Mouse (Mus musculus): ENCODE measurements at regions not wholly inside any gene's neighbourhood (a gene's known extent, or its start where the extent isn't known, plus 50 kb on each side); places are given as distances from the start of the nearest gene placed in this dataset.

DNA sequence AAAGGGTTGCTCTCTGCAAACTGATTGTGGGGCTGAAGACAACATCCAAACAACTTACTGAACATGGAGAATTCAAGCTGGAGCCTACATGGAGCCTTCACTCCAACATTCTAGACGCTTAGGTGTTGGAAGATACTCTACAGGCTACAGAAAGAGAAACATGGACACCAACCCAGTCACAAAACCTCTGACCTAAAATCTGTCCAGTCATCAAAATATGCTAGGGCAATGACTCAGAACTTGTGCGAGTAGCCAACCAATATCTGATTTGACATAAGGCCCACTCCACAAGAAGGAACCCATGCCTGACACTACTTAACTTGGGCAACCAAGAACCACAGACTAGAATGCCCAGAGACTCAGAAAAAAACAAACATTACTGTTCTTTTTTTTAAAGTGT, 90.2 kb upstream of the Prep start:
- 90% methylated on average over 2 of the region's 2 CpGs for WGBS
- ATAC-seq (replicated peaks; ENCODE audit: low FRiP score), result no peak

DNA sequence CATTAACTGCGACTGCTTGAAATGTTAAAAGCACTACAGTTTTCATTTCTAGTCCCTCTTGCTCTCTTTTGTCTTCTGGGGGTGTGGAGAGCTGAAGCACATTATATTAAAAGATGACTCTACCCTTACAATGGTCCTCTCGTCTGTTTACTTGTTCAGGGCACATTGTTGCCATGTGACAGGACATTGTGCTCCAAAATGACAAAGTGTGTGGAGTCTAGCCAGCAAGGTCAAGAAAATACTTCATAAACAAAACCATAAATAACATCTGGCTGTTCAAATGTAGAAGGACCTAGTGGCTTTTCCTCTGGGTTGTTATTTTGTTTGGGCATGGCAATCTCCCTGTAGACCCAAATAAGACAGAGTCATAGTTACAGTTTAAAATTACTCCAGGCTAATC, 95.1 kb upstream of the Prep start:
- Histone ChIP-seq H3K27me3 (replicated peaks; ENCODE audit: control insufficient read depth, insufficient read depth, low read length) (no peaks in the 10 kb centered on the region), H3K9me3 (ENCODE audit: control insufficient read depth, low read length) (no peaks in the 10 kb centered on the region), H3K9ac (ENCODE audit: low read depth, low read length) (no peak overlapping the region), H3K4me3 (ENCODE audit: low read depth, low read length) (no peak overlapping the region), H3K4me2 (no peak overlapping the region), H3K4me1 (replicated peaks; ENCODE audit: control insufficient read depth, insufficient read depth, low read length) (no peaks in the 10 kb centered on the region), H3K36me3 (ENCODE audit: control insufficient read depth, insufficient read depth, low read length) (no peaks in the 10 kb centered on the region), H3K27ac (ENCODE audit: low read depth, low read length) (no peak overlapping the region)
- ATAC-seq (replicated peaks; ENCODE audit: low FRiP score), result no peak
- WGBS, result 63% methylated on average over 2 of the region's 2 CpGs
- DNase-seq (ENCODE audit: low spot score), result no peak

More for the DNA sequence above, 90.2 kb upstream of the Prep start:
- Histone ChIP-seq H3K27me3 (replicated peaks; ENCODE audit: control insufficient read depth, insufficient read depth, low read length) (no peaks in the 10 kb centered on the region), H3K9ac (ENCODE audit: low read depth, low read length) (no peak overlapping the region), H3K4me3 (ENCODE audit: low read depth, low read length) (no peak overlapping the region), H3K4me1 (replicated peaks; ENCODE audit: control insufficient read depth, insufficient read depth, low read length) (no peaks in the 10 kb centered on the region), H3K36me3 (ENCODE audit: control insufficient read depth, insufficient read depth, low read length) (no peaks in the 10 kb centered on the region), H3K9me3 (ENCODE audit: control insufficient read depth, low read length) (no peaks in the 10 kb centered on the region), H3K4me2 (no peak overlapping the region), H3K27ac (ENCODE audit: low read depth, low read length) (no peak overlapping the region)
- DNase-seq (ENCODE audit: low spot score), result no peak

DNA sequence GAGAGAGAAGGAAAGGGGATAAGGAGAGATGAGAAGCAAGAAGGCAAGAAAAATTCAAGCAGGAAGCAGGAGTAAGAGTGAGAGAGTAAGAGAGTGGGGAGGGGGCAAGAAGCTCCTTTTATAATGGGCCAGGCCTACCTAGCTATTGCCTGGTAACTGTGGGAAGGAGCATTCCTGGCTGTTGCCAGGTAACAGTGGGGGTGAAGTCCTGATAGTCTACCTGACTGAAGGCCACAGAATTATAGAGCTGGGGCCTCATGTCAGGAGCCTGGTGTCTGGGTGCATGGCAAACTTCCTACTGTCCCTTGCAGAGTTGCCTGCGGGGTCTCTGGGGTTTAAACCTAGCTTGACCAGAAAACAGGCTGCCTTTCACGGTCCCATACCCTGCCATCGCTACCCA, 107.0 kb upstream of the Prep start:
- DNase-seq (ENCODE audit: low spot score) (no peak), ATAC-seq (replicated peaks; ENCODE audit: low FRiP score) (no peak)
- Histone ChIP-seq H3K4me3 (ENCODE audit: low read depth, low read length) (no peak overlapping the region), H3K4me2 (no peak overlapping the region), H3K36me3 (ENCODE audit: control insufficient read depth, insufficient read depth, low read length) (no peaks in the 10 kb centered on the region), H3K27me3 (replicated peaks; ENCODE audit: control insufficient read depth, insufficient read depth, low read length) (no peaks in the 10 kb centered on the region), H3K4me1 (replicated peaks; ENCODE audit: control insufficient read depth, insufficient read depth, low read length) (no peaks in the 10 kb centered on the region), H3K27ac (ENCODE audit: low read depth, low read length) (no peak overlapping the region), H3K9ac (ENCODE audit: low read depth, low read length) (no peak overlapping the region), H3K9me3 (ENCODE audit: control insufficient read depth, low read length) (no peaks in the 10 kb centered on the region)
- 83% methylated on average over 3 of the region's 3 CpGs for WGBS

DNA sequence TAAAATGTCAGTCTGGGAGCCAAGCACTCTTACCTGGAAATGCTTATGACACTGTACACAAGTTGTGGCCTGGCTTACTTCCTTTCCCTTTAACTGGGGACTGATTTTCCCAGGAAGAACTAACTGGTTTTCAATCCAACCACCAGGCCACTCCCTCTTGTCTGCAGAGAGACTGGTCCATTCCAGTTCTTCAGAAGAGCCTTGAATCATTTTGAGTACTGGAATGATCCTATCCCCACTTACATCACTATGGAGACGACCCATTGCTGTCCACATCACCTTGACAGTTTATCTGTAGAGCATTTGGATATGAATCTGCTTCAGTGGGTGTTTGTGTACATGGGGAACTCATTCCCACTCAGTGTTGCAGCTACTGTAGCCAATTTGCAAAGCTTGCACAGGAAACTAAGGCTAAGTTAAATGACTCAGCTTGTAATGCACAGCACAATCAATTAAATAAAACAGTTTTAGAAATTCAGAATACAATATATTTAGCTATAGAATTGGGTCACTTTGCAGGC, 121.7 kb upstream of the Prep start:
- Histone ChIP-seq H3K9ac (ENCODE audit: low read depth, low read length) (no peak overlapping the region), H3K36me3 (ENCODE audit: control insufficient read depth, insufficient read depth, low read length) (no peaks in the 10 kb centered on the region), H3K4me3 (ENCODE audit: low read depth, low read length) (no peak overlapping the region), H3K27ac (ENCODE audit: low read depth, low read length) (no peak overlapping the region), H3K9me3 (ENCODE audit: control insufficient read depth, low read length) (no peaks in the 10 kb centered on the region), H3K4me2 (no peak overlapping the region), H3K27me3 (replicated peaks; ENCODE audit: control insufficient read depth, insufficient read depth, low read length) (no peaks in the 10 kb centered on the region), H3K4me1 (replicated peaks; ENCODE audit: control insufficient read depth, insufficient read depth, low read length) (no peaks in the 10 kb centered on the region)
- ATAC-seq (replicated peaks; ENCODE audit: low FRiP score) (no peak), DNase-seq (ENCODE audit: low spot score) (no peak)
- WGBS, result 43% methylated on average over 1 of the region's 1 CpGs

DNA sequence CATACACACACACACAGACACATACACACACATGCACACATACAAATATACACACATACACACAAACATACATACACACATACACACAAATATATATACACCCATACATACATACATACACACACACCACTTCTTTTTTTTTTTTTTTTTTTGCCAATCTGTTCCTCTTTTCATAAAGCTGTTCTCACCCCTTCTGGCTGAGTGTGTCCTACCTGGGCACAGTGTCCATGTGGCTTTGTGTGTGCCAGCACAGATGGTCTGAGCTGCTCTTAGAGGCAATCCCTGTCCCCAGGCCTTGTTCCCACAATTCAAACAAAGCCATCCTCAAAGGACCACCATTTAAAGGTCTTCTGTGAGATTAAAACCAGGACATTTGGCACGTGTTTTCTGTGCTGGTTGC, 127.6 kb upstream of the Prep start:
- DNase-seq (ENCODE audit: low spot score), result no peak
- Histone ChIP-seq H3K4me1 (replicated peaks; ENCODE audit: control insufficient read depth, insufficient read depth, low read length) (no peaks in the 10 kb centered on the region), H3K9ac (ENCODE audit: low read depth, low read length) (no peak overlapping the region), H3K27ac (ENCODE audit: low read depth, low read length) (no peak overlapping the region), H3K27me3 (replicated peaks; ENCODE audit: control insufficient read depth, insufficient read depth, low read length) (no peaks in the 10 kb centered on the region), H3K4me2 (no peak overlapping the region), H3K36me3 (ENCODE audit: control insufficient read depth, insufficient read depth, low read length) (no peaks in the 10 kb centered on the region), H3K9me3 (ENCODE audit: control insufficient read depth, low read length) (no peaks in the 10 kb centered on the region), H3K4me3 (ENCODE audit: low read depth, low read length) (no peak overlapping the region)
- ATAC-seq (replicated peaks; ENCODE audit: low FRiP score), result no peak
- 43% methylated on average over 1 of the region's 1 CpGs for WGBS

GRCm38 (mm10) chr10:44936976-44937500, 130.0 kb upstream of the Prep start:
- H3K4me2 ChIP-seq, result no peak overlapping the region
- H3K4me1 ChIP-seq (replicated peaks; ENCODE audit: control insufficient read depth, insufficient read depth, low read length), result no peaks in the 10 kb centered on the region
- no peaks in the 10 kb centered on the region for H3K27me3 ChIP-seq (replicated peaks; ENCODE audit: control insufficient read depth, insufficient read depth, low read length)
- no peak overlapping the region for H3K27ac ChIP-seq (ENCODE audit: low read depth, low read length)
- H3K9ac ChIP-seq (ENCODE audit: low read depth, low read length), result no peak overlapping the region
- ATAC-seq (replicated peaks; ENCODE audit: low FRiP score) (no peak), DNase-seq (ENCODE audit: low spot score) (no peak)
- WGBS, result 81% methylated on average over 5 of the region's 5 CpGs
- no peak overlapping the region for H3K4me3 ChIP-seq (ENCODE audit: low read depth, low read length)
- H3K36me3 ChIP-seq (ENCODE audit: control insufficient read depth, insufficient read depth, low read length), result no peaks in the 10 kb centered on the region
- no peaks in the 10 kb centered on the region for H3K9me3 ChIP-seq (ENCODE audit: control insufficient read depth, low read length)

DNA sequence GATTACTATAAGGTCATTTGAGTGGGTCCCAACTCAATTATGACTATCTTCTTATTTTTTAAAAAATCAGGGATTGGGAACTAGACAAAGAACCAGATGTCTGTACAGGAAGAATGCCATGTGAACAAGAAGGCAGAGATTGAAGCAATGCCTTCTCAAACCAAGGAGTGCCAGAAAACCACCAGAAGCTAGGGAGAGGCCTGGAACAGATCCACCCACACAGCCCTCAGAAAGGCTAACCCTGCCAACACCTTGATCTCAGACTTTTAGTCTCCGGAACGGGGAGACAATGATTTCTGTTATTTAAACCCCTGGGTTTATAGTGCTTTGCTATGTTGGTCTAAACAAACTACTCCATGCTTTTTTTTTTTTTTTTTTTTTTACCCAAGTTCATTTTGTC, 136.2 kb upstream of the Prep start:
- 91% methylated on average over 2 of the region's 2 CpGs for WGBS
- no peak for DNase-seq (ENCODE audit: low spot score)

DNA sequence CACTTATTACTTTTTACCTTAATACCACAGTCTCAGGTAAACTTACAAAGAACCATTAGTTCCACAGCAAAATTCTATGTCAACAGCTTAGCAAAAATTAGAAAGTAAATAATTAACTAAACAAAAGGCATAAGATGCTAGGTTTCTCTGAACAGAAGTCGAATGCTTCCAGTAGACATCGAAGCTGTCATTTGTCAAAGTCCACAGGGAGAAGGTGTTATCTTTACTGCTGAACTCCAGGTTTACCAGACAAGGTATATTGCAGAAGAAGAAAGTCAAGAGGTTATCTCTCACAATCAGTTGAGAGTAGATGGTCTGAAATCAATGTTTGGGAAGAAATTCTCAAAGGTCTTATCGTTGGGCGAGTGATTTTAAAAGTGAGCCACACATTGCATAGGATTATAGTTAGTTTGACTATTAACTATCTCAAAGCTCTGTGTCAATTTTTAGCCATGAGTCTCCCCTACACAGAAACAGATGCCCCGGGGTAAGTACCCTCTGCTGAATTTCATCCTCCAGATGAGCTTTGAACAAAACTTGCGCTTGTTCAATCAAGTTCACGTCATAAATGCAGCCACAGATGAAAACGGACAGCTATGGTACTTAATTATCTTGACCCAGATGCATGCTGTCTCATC, 153.1 kb upstream of the Prep start:
- no peak overlapping the region for H3K4me3 ChIP-seq (ENCODE audit: low read depth, low read length)
- H3K27me3 ChIP-seq (replicated peaks; ENCODE audit: control insufficient read depth, insufficient read depth, low read length), result no peaks in the 10 kb centered on the region
- no peak overlapping the region for H3K9ac ChIP-seq (ENCODE audit: low read depth, low read length)
- no peaks in the 10 kb centered on the region for H3K9me3 ChIP-seq (ENCODE audit: control insufficient read depth, low read length)
- no peaks in the 10 kb centered on the region for H3K36me3 ChIP-seq (ENCODE audit: control insufficient read depth, insufficient read depth, low read length)
- no peak overlapping the region for H3K4me2 ChIP-seq
- no peak for DNase-seq (ENCODE audit: low spot score)
- no peak overlapping the region for H3K27ac ChIP-seq (ENCODE audit: low read depth, low read length)
- ATAC-seq (replicated peaks; ENCODE audit: low FRiP score), result no peak
- 63% methylated on average over 8 of the region's 8 CpGs for WGBS
- H3K4me1 ChIP-seq (replicated peaks; ENCODE audit: control insufficient read depth, insufficient read depth, low read length), result no peaks in the 10 kb centered on the region

More for the DNA sequence above, 136.2 kb upstream of the Prep start:
- Histone ChIP-seq H3K4me3 (ENCODE audit: low read depth, low read length) (no peak overlapping the region), H3K4me2 (no peak overlapping the region), H3K9ac (ENCODE audit: low read depth, low read length) (no peak overlapping the region), H3K4me1 (replicated peaks; ENCODE audit: control insufficient read depth, insufficient read depth, low read length) (no peaks in the 10 kb centered on the region), H3K27me3 (replicated peaks; ENCODE audit: control insufficient read depth, insufficient read depth, low read length) (no peaks in the 10 kb centered on the region), H3K36me3 (ENCODE audit: control insufficient read depth, insufficient read depth, low read length) (no peaks in the 10 kb centered on the region), H3K27ac (ENCODE audit: low read depth, low read length) (no peak overlapping the region), H3K9me3 (ENCODE audit: control insufficient read depth, low read length) (no peaks in the 10 kb centered on the region)
- no peak for ATAC-seq (replicated peaks; ENCODE audit: low FRiP score)

DNA sequence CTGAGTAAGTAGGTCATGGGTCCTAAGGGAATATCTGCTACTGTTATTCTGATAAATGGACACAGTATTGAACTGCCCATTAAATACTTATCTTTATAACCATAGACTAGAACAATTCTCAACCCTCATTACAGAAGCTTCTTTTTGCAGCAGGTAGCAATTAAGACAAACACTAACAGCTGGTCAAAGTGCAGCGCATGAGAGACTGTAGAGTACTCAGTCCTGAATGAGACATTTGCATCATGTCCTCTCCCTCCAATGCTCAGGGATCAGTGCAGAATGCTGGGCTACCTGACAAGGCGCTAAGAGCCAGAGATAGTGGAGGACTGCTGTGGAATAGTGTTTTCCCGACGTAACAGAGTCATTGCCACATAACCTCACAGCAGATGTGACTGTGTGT, 162.5 kb upstream of the Prep start:
- Histone ChIP-seq H3K4me3 (ENCODE audit: low read depth, low read length) (no peak overlapping the region), H3K27ac (ENCODE audit: low read depth, low read length) (no peak overlapping the region), H3K9ac (ENCODE audit: low read depth, low read length) (no peak overlapping the region), H3K36me3 (ENCODE audit: control insufficient read depth, insufficient read depth, low read length) (no peaks in the 10 kb centered on the region), H3K4me1 (replicated peaks; ENCODE audit: control insufficient read depth, insufficient read depth, low read length) (no peaks in the 10 kb centered on the region), H3K9me3 (ENCODE audit: control insufficient read depth, low read length) (no peaks in the 10 kb centered on the region), H3K4me2 (no peak overlapping the region), H3K27me3 (replicated peaks; ENCODE audit: control insufficient read depth, insufficient read depth, low read length) (no peaks in the 10 kb centered on the region)
- WGBS, result 96% methylated on average over 4 of the region's 4 CpGs
- DNase-seq (ENCODE audit: low spot score) (no peak), ATAC-seq (replicated peaks; ENCODE audit: low FRiP score) (no peak)

Measured in liver, embryonic 11.5 days (tissue).